Mouse (Mus musculus) thymus, adult 2 months (tissue): ENCODE results near the gene Rhbdd3. TPM values are rescaled to one million over a fixed set of nuclear protein-coding genes. Genes with fewer than 3 reads are reported as not detected.

Source experiments
- DNase-seq: peaks from one replicate; pipeline ENCODE4 v3.0.0; 2021
- H3K27ac ChIP-seq: fragments of 200-500 bp; 2 replicates; pipeline ENCODE4 v1.5.1; 2012; ENCODE audit warnings: low read length, control low read depth; ENCODE audit not compliant: control insufficient read depth, insufficient read depth
- H3K27me3 ChIP-seq: fragments of 200-500 bp; 2 replicates; pipeline ENCODE4 v1.6.1; 2012; ENCODE audit warnings: mild to moderate bottlenecking, low read length, moderate library complexity, mixed read lengths; ENCODE audit not compliant: control insufficient read depth, insufficient read depth
- H3K36me3 ChIP-seq: fragments of 200-500 bp; 2 replicates; pipeline ENCODE4 v1.6.1; 2012; ENCODE audit warnings: mild to moderate bottlenecking, low read length, moderate library complexity; ENCODE audit not compliant: control insufficient read depth, insufficient read depth
- H3K4me1 ChIP-seq: fragments of 200-500 bp; replicated peaks from 2 replicates; pipeline ENCODE4 v1.6.1; 2012; ENCODE audit warnings: low read length; ENCODE audit not compliant: control insufficient read depth, insufficient read depth
- H3K4me3 ChIP-seq: fragments of 200-500 bp; 2 replicates; pipeline ENCODE4 v1.5.1; 2012; ENCODE audit warnings: mild to moderate bottlenecking, low read length, control low read depth, moderate library complexity; ENCODE audit not compliant: control insufficient read depth, insufficient read depth
- CTCF ChIP-seq: fragments of 200-500 bp; IDR thresholded peaks from 2 replicates; pipeline ENCODE4 v1.5.1; 2012; ENCODE audit warnings: mild to moderate bottlenecking, control low read depth, low read length, moderate library complexity, borderline replicate concordance; ENCODE audit not compliant: control insufficient read depth, poor library complexity, insufficient read depth; ENCODE audit errors: extremely low read depth
- POLR2A ChIP-seq: fragments of 200-500 bp; IDR thresholded peaks from 2 replicates; pipeline ENCODE4 v1.6.1; 2012; ENCODE audit warnings: mild to moderate bottlenecking, low read length, control low read depth, moderate library complexity; ENCODE audit not compliant: control insufficient read depth, poor library complexity, insufficient read depth; ENCODE audit errors: extremely low read depth
- WGBS: fragments of 180-500 bp; shearing (Covaris S2); methylation state at CpG from one replicate; pipeline ENCODE4 v1.1.7; 2018; 5-methylcytosine and 5-hydroxymethylcytosine counted together
- polyA plus RNA-seq: library from polyadenylated mRNA; depleted of rRNA; stranded (reverse); fragments of >200 nt; gene quantifications from 2 replicates; pipeline ENCODE4 v1.2.3, GENCODE M21; 2012

Gene Rhbdd3
- polyA plus RNA-seq, 1 experiment = 31.3 TPM

- H3K36me3 ChIP-seq = peaks cover 6% of the 10 kb centered on the region; the same call in 1 of the 2 replicates
- H3K27me3 ChIP-seq = no peaks in the 10 kb centered on the region; the same call in 1 of the 2 replicates
- no peak overlapping the region for H3K27ac ChIP-seq
- no peaks in the 10 kb centered on the region for H3K4me1 ChIP-seq
- H3K4me3 ChIP-seq = no peak overlapping the region
- WGBS = 98% methylated on average over 4 of the region's 4 CpGs
- DNase-seq = no peak
- no peak for TF ChIP-seq POLR2A
- TF ChIP-seq CTCF = no peak
Observed at GRCm38 (mm10) chr11:5125713-5126112, 27.0 kb downstream of the Rhbdd3 start.

GRCm38 (mm10) chr11:5129035-5129480 is 30.3 kb downstream of the Rhbdd3 start:
- H3K36me3 ChIP-seq = peaks cover 6% of the 10 kb centered on the region; the same call in 1 of the 2 replicates
- 96% methylated on average over 5 of the region's 5 CpGs for WGBS
- no peaks in the 10 kb centered on the region; the same call in 1 of the 2 replicates for H3K27me3 ChIP-seq
- no peak for DNase-seq
- no peaks in the 10 kb centered on the region for H3K4me1 ChIP-seq
- no peak overlapping the region for H3K4me3 ChIP-seq
- H3K27ac ChIP-seq = no peak overlapping the region
- TF ChIP-seq CTCF (no peak), POLR2A (no peak)

- 78% methylated on average over 4 of the region's 4 CpGs for WGBS
- no peak for DNase-seq
- Histone ChIP-seq H3K4me1 (no peaks in the 10 kb centered on the region), H3K27me3 (no peaks in the 10 kb centered on the region; the same call in 1 of the 2 replicates), H3K36me3 (peaks cover 6% of the 10 kb centered on the region; the same call in 1 of the 2 replicates), H3K4me3 (no peak overlapping the region), H3K27ac (no peak overlapping the region)
- TF ChIP-seq POLR2A = no peak
- TF ChIP-seq CTCF = no peak
Observed at GRCm38 (mm10) chr11:5130111-5130665, 31.5 kb downstream of the Rhbdd3 start.

- no peaks in the 10 kb centered on the region for H3K27me3 ChIP-seq
- DNase-seq = no peak
- no peaks in the 10 kb centered on the region for H3K4me1 ChIP-seq
- TF ChIP-seq CTCF = no peak
- H3K27ac ChIP-seq = no peak overlapping the region
- 75% methylated on average over 4 of the region's 4 CpGs for WGBS
- H3K36me3 ChIP-seq = peaks cover 6% of the 10 kb centered on the region; the same call in 1 of the 2 replicates
- no peak overlapping the region for H3K4me3 ChIP-seq
Observed at GRCm38 (mm10) chr11:5132751-5133150, 34.0 kb downstream of the Rhbdd3 start.

GRCm38 (mm10) chr11:5135914-5136313 is 37.2 kb downstream of the Rhbdd3 start:
- no peaks in the 10 kb centered on the region for H3K27me3 ChIP-seq
- no peak for TF ChIP-seq CTCF
- no peak for TF ChIP-seq POLR2A
- H3K36me3 ChIP-seq = no peaks in the 10 kb centered on the region
- WGBS = 96% methylated on average over 11 of the region's 11 CpGs
- DNase-seq = no peak
- no peak overlapping the region for H3K4me3 ChIP-seq
- H3K4me1 ChIP-seq = no peaks in the 10 kb centered on the region
- no peak overlapping the region for H3K27ac ChIP-seq

GRCm38 (mm10) chr11:5138642-5139041 is 39.9 kb downstream of the Rhbdd3 start:
- no peaks in the 10 kb centered on the region for H3K4me1 ChIP-seq
- DNase-seq = no peak
- H3K36me3 ChIP-seq = no peaks in the 10 kb centered on the region
- no peak overlapping the region for H3K27ac ChIP-seq
- no peak overlapping the region for H3K4me3 ChIP-seq
- no peaks in the 10 kb centered on the region for H3K27me3 ChIP-seq
- WGBS = 98% methylated on average over 2 of the region's 2 CpGs
- TF ChIP-seq POLR2A (no peak), CTCF (no peak)

- Histone ChIP-seq H3K4me1 (no peaks in the 10 kb centered on the region), H3K36me3 (no peaks in the 10 kb centered on the region), H3K4me3 (no peak overlapping the region), H3K27me3 (no peaks in the 10 kb centered on the region), H3K27ac (no peak overlapping the region)
- TF ChIP-seq POLR2A (no peak), CTCF (no peak)
- no peak for DNase-seq
- WGBS = 97% methylated on average over 9 of the region's 9 CpGs
Observed at GRCm38 (mm10) chr11:5139372-5139771, 40.6 kb downstream of the Rhbdd3 start.
